Mouse (Mus musculus): ENCODE results near the gene Cdc42se2.

- no peak for TF ChIP-seq TAL1 (IDR thresholded peaks at IDR 0.05; ENCODE audit: low read length)
- TF ChIP-seq GATA1 (IDR thresholded peaks at IDR 0.05; ENCODE audit: low read length), result no peak
Observed at GRCm38 (mm10) chr11:54794678-54795077, 7.2 kb upstream of the Cdc42se2 start.
